Mouse (Mus musculus) gastrocnemius, postnatal 10 days (tissue): ENCODE results near the gene Rtca. TPM values are rescaled to one million over a fixed set of nuclear protein-coding genes. Genes with fewer than 3 reads are reported as not detected.

Experiments
- DNase-seq: peaks from one replicate; pipeline ENCODE4 v3.0.0; 2021; ENCODE audit warnings: mixed read lengths
- total RNA-seq, 2 experiments: library from RNA; stranded (reverse); gene quantifications; 2 replicates each; pipeline ENCODE4 v1.2.3; 2021

Gene Rtca
- total RNA-seq, 2 experiments from 2014 or later: 19.9 to 20.9 TPM

- no peak for DNase-seq
These were observed 31.2 kb downstream of the Rtca start for GRCm38 (mm10) chr3:116476686-116477298.

GRCm38 (mm10) chr3:116474602-116475001 is 33.4 kb downstream of the Rtca start:
- no peak for DNase-seq

- no peak for DNase-seq
These were observed 42.3 kb downstream of the Rtca start for GRCm38 (mm10) chr3:116465709-116466108.

- DNase-seq: no peak
These were observed 43.7 kb downstream of the Rtca start for GRCm38 (mm10) chr3:116464318-116464717.

GRCm38 (mm10) chr3:116461053-116461452 is 47.0 kb downstream of the Rtca start:
- no peak for DNase-seq

- no peak for DNase-seq
These were observed 53.5 kb downstream of the Rtca start for GRCm38 (mm10) chr3:116454529-116454928.

GRCm38 (mm10) chr3:116450741-116451140 is 57.3 kb downstream of the Rtca start:
- no peak for DNase-seq

GRCm38 (mm10) chr3:116444327-116444726 is 63.7 kb downstream of the Rtca start:
- no peak for DNase-seq

GRCm38 (mm10) chr3:116442788-116443187 is 65.2 kb downstream of the Rtca start:
- DNase-seq: no peak

GRCm38 (mm10) chr3:116441518-116442205 is 66.3 kb downstream of the Rtca start:
- no peak for DNase-seq

- no peak for DNase-seq
These were observed 67.7 kb downstream of the Rtca start for GRCm38 (mm10) chr3:116440066-116440997.

Other genes starting within 250 kb of the Rtca start
- gene Cdc14a, start 84.2 kb downstream of the Rtca start, total RNA-seq: 10 to 100 TPM; 19.1 to 22.1 TPM
- gene Dbt, start 4.9 kb upstream of the Rtca start, total RNA-seq: 10 to 100 TPM; 18.4 to 23.1 TPM
- gene Lrrc39, start 54.8 kb upstream of the Rtca start, total RNA-seq: 10 to 100 TPM; 38.4 to 39.8 TPM
- 1 to 10 TPM; 4.4 to 5.2 TPM for gene Sass6, start 86.8 kb upstream of the Rtca start, total RNA-seq
- 1 to 10 TPM; 6.9 to 9.3 TPM for gene Trmt13, start 106.4 kb upstream of the Rtca start, total RNA-seq
- 10 to 100 TPM; 15.9 to 20.0 TPM for gene Mfsd14a, start 154.5 kb upstream of the Rtca start, total RNA-seq
- gene Gm43191, start 173.1 kb upstream of the Rtca start, total RNA-seq: not detected
- 10 to 100 TPM; 10.6 to 11.8 TPM for gene Slc35a3, start 204.6 kb upstream of the Rtca start, total RNA-seq